Mouse (Mus musculus): Measurements from ENCODE around the gene Ran.

The Ran gene

DNA sequence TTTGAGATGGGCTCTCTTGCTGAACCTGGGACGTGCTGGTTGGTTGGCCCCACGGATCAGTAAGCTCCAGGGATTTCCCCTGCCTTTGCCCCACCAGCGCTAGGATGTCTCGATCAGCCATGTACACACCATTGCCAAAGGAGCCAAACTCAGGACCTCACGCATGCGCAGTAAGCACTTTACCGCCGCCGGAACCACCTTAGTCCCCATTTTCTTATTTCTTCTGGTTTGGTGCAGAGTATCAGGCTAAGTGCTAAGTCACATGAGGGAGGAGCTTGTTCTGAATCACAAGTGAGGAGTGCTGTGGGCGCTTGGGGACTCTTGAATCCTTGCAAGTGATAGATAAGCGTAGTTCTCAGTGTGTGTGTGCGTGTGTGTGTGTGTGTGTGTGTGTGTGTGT lies 45.4 kb downstream of the Ran start:
- no peak for DNase-seq

DNA sequence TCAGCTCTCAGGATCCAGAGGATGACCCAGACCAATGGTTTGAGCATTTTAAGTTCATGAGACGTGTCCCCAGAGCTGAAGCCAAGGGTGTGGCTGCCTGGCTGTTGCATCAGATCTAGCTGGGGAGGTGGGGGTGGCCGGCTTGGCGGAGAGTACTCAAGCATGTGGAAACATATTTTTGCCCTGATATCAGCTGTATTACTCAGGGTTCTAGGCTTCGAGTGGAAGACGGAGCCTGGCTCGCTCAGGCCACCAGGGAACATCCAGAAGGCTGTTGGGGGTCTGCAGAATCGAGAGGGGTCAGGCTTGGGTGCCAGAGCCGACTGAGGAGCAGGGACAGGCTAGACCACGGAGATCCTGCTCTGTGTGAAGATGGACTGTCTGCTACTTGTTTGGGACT lies 46.1 kb downstream of the Ran start:
- no peak for DNase-seq

DNA sequence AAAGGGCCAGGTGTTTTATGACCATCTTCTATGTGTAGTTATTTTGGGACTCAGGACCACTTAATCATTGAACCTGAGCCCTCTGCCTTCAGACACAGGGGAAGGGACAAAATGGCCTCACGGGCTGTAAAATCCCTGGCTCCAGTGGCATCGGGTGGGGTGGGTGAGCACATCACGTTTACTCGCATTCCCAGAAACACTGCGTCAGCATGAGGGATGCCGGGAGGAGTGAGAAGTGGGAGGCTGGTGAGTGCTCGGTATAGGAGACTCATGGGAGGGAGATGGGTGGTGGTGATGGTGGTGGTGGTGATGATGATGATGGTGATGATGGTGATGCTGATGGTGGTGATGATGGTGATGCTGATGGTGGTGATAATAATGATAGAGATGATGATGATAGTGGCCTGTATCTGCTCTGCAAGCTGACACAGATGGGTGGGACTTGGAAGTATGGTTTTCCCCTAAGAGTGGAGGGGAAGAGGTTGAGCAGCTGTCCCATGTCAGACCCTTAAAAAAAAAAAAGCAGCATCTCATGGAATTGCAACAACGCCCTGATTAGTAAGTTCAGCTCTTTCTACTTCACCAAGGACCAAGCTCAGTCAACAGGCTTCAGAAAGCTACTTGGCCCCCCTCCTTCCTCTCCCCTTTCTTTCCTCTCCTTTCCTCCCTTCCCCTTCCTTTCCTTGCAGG lies 46.8 kb downstream of the Ran start:
- no peak for DNase-seq

DNA sequence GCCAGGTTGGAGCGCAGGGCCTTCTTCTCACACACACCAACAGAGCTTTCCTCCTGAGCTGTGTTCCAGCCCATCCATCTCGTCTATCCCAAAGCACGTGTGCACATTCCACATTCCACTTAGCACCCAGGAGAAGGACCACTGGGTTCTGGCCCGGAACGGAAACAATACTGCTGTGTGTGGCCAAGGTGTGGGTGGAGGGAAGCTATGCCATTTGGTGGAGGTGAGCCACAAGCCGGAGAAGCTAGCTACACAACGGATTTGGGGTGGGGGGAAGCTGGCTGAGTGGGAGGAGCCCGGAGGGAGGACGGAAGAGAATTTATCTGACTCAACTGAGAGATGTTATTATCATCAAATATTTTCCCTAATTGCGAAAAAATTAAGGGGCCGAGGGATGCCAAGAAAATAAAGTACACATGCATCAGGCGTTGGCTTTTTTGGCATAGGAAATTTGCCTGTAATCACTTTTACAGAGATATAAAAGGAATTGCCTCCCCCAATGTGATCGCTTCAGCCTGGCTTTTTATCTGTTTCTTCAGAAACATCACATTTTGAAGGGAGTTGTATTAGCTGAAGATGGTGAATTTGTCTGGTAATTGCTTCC lies 47.5 kb downstream of the Ran start:
- DNase-seq = no peak

DNA sequence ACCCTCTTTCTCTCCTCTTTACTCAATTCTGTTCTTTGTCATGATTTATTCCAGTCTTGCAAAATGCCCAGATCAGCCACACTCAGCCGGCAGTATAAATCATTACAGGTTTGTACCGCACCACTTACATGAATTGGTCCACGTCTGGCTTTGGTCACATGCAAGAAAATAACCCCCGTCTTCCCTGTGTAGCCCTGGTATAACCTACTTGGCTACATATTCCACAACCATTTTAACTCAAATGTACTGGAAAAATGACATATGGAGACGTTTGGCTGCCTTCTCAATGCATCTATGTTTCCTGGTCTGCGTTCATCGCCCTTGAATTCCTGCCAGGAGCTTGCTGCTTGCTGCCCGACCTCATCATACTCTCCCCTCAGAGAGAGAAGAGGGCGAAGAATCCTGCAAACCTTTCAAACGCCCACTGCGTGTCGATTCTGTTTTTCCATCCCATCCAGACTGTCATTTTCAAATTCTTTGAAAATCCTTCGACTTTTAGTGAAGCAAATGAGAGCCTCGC lies 52.0 kb downstream of the Ran start:
- peak; percentile 66 to 78 for DNase-seq

DNA sequence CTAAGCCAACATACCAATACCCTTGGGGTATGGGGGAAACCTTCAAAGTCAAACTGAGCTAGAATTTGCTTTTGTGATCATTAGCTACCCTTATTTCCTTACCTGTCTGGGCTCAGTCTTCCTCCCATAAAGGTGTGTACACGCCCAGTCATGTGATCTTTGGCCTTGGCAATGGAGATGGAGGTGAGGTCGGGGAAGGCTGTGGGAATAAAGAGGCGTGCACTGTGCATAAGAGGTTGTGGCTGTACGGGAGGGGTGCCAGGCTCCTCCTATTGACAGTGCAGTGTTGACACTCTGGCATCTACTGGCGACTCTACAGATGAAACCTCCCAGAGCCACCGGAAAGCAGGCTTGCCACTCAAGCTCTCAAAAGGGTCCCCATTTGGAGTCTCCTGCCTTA lies 53.5 kb downstream of the Ran start:
- no peak for DNase-seq
